Mouse (Mus musculus) brain, embryonic 14.5 days (tissue): ENCODE measurements at regions not wholly inside any gene's neighbourhood (a gene's known extent, or its start where the extent isn't known, plus 50 kb on each side); places are given as distances from the start of the nearest gene placed in this dataset.

Source experiments
- CTCF ChIP-seq: fragments of 200-500 bp; IDR thresholded peaks from 2 replicates; pipeline ENCODE4 v1.5.1; 2012; ENCODE audit warnings: inconsistent platforms, mild to moderate bottlenecking, moderate library complexity, borderline replicate concordance; ENCODE audit not compliant: insufficient read depth, insufficient read length; ENCODE audit errors: extremely low read depth
- POLR2A ChIP-seq: fragments of 200-500 bp; IDR thresholded peaks from 2 replicates; pipeline ENCODE4 v1.6.1; 2012; ENCODE audit warnings: mild to moderate bottlenecking, inconsistent platforms, borderline replicate concordance; ENCODE audit not compliant: poor library complexity, insufficient read depth, insufficient read length, severe bottlenecking; ENCODE audit errors: extremely low read depth

GRCm38 (mm10) chr2:117542298-117542697 is 199.5 kb upstream of the Rasgrp1 start:
- TF ChIP-seq CTCF, result no peak
- TF ChIP-seq POLR2A, result no peak
